Mouse (Mus musculus): ENCODE results near the gene Neu1. TPM values are rescaled to one million over a fixed set of nuclear protein-coding genes. Genes with fewer than 3 reads are reported as not detected.

The Neu1 gene
- polyA plus RNA-seq (2015; fragmentation: Nextera tagmentation; extraction: Ambion mirVana) = 18.1 and 19.2 TPM in 2 replicates

- Histone ChIP-seq H3K27ac (replicated peaks) (0 out of 2 replicates have a peak within 1 kb of the TSS, but pooled peaks have one; percentile 26), H3K36me3 (peaks cover 21% of the 10 kb centered on the region), H3K9ac (peak within 1 kb of the TSS; percentile 93), H3K9me3 (no peaks in the 10 kb centered on the region), H3K4me2 (peak within 1 kb of the TSS; percentile 97), H3K4me1 (peaks cover 16% of the 10 kb centered on the region), H3K4me3 (peak within 1 kb of the TSS; percentile 85), H3K27me3 (replicated peaks) (no peaks in the 10 kb centered on the region)
- WGBS = under 1% methylated on average over 38 of the region's 38 CpGs
- ATAC-seq (ENCODE audit: extremely low read depth, insufficient number of reproducible peaks, low FRiP score, low TSS enrichment) = peak; percentile 92
Measured at GRCm38 (mm10) chr17:34931061-34931734, at the start of gene Neu1. Gene Neu1 (plus strand): TSS chr17:34931253.

GRCm38 (mm10) chr17:34881683-34882310 lies 49.3 kb upstream of the Neu1 start, which contains the start of gene Gm20547:
Gene Gm20547 (minus strand): TSS chr17:34882042.
- no peaks in the 10 kb centered on the region for H3K9me3 ChIP-seq
- H3K4me3 ChIP-seq = 0 out of 2 replicates have a peak within 1 kb of the TSS, but pooled peaks have one; percentile 1
- no peak within 1 kb of the TSS for H3K27ac ChIP-seq (replicated peaks)
- no peaks in the 10 kb centered on the region for H3K36me3 ChIP-seq
- ATAC-seq (ENCODE audit: extremely low read depth, insufficient number of reproducible peaks, low FRiP score, low TSS enrichment) = no peak
- H3K4me1 ChIP-seq = peaks cover 19% of the 10 kb centered on the region; the same call in 1 of the 2 replicates
- H3K27me3 ChIP-seq (replicated peaks) = peaks cover 2% of the 10 kb centered on the region; the same call in 1 of the 2 replicates
- H3K4me2 ChIP-seq = peak within 1 kb of the TSS; percentile 47
- H3K9ac ChIP-seq = peak within 1 kb of the TSS; percentile 61
- 9% methylated on average over 15 of the region's 15 CpGs for WGBS

GRCm38 (mm10) chr17:34883332-34883731 lies 47.7 kb upstream of the Neu1 start:
- no peak for ATAC-seq (ENCODE audit: extremely low read depth, insufficient number of reproducible peaks, low FRiP score, low TSS enrichment)
- H3K4me1 ChIP-seq = peaks cover 19% of the 10 kb centered on the region; the same call in 1 of the 2 replicates
- H3K27me3 ChIP-seq (replicated peaks) = peaks cover 2% of the 10 kb centered on the region; the same call in 1 of the 2 replicates
- no peaks in the 10 kb centered on the region for H3K9me3 ChIP-seq
- no peak overlapping the region for H3K4me2 ChIP-seq
- no peak overlapping the region for H3K9ac ChIP-seq
- H3K4me3 ChIP-seq = no peak overlapping the region
- 56% methylated on average over 3 of the region's 3 CpGs for WGBS
- H3K27ac ChIP-seq (replicated peaks) = no peak overlapping the region
- H3K36me3 ChIP-seq = no peaks in the 10 kb centered on the region

GRCm38 (mm10) chr17:34884704-34885103 lies 46.3 kb upstream of the Neu1 start:
- H3K9me3 ChIP-seq = no peaks in the 10 kb centered on the region
- no peak overlapping the region for H3K9ac ChIP-seq
- no peak overlapping the region for H3K4me3 ChIP-seq
- ATAC-seq (ENCODE audit: extremely low read depth, insufficient number of reproducible peaks, low FRiP score, low TSS enrichment) = no peak
- WGBS = 75% methylated on average over 6 of the region's 6 CpGs
- peaks cover 2% of the 10 kb centered on the region; the same call in 1 of the 2 replicates for H3K27me3 ChIP-seq (replicated peaks)
- H3K36me3 ChIP-seq = no peaks in the 10 kb centered on the region
- no peak overlapping the region for H3K27ac ChIP-seq (replicated peaks)
- no peak overlapping the region for H3K4me2 ChIP-seq
- H3K4me1 ChIP-seq = peaks cover 13% of the 10 kb centered on the region; the same call in 1 of the 2 replicates

- no peak overlapping the region for H3K4me2 ChIP-seq
- H3K9me3 ChIP-seq = no peaks in the 10 kb centered on the region
- H3K4me1 ChIP-seq = peaks cover 13% of the 10 kb centered on the region; the same call in 1 of the 2 replicates
- no peaks in the 10 kb centered on the region for H3K36me3 ChIP-seq
- H3K4me3 ChIP-seq = no peak overlapping the region
- no peak overlapping the region for H3K27ac ChIP-seq (replicated peaks)
- H3K27me3 ChIP-seq (replicated peaks) = no peaks in the 10 kb centered on the region; the same call in 1 of the 2 replicates
- ATAC-seq (ENCODE audit: extremely low read depth, insufficient number of reproducible peaks, low FRiP score, low TSS enrichment) = no peak
- no peak overlapping the region; the same call in 1 of the 2 replicates for H3K9ac ChIP-seq
- WGBS = 73% methylated on average over 3 of the region's 3 CpGs
Measured at GRCm38 (mm10) chr17:34885615-34886014, 45.4 kb upstream of the Neu1 start.

- Histone ChIP-seq H3K4me3 (no peak overlapping the region), H3K27ac (replicated peaks) (no peak overlapping the region), H3K4me2 (no peak overlapping the region), H3K27me3 (replicated peaks) (no peaks in the 10 kb centered on the region), H3K9me3 (no peaks in the 10 kb centered on the region), H3K36me3 (no peaks in the 10 kb centered on the region), H3K4me1 (peaks cover 7% of the 10 kb centered on the region; the same call in 1 of the 2 replicates), H3K9ac (no peak overlapping the region)
- ATAC-seq (ENCODE audit: extremely low read depth, insufficient number of reproducible peaks, low FRiP score, low TSS enrichment) = no peak
- WGBS = 72% methylated on average over 5 of the region's 5 CpGs
Measured at GRCm38 (mm10) chr17:34887942-34888341, 43.1 kb upstream of the Neu1 start.

- Histone ChIP-seq H3K27me3 (replicated peaks) (no peaks in the 10 kb centered on the region), H3K9ac (no peak overlapping the region), H3K4me2 (no peak overlapping the region), H3K4me3 (no peak overlapping the region), H3K27ac (replicated peaks) (no peak overlapping the region), H3K4me1 (peaks cover 17% of the 10 kb centered on the region), H3K9me3 (no peaks in the 10 kb centered on the region), H3K36me3 (no peaks in the 10 kb centered on the region)
- ATAC-seq (ENCODE audit: extremely low read depth, insufficient number of reproducible peaks, low FRiP score, low TSS enrichment) = no peak
- 79% methylated on average over 12 of the region's 12 CpGs for WGBS
Measured at GRCm38 (mm10) chr17:34890074-34890743, 40.8 kb upstream of the Neu1 start.

- Histone ChIP-seq H3K9ac (no peak overlapping the region), H3K4me1 (peaks cover 22% of the 10 kb centered on the region), H3K36me3 (peaks cover 7% of the 10 kb centered on the region), H3K27ac (replicated peaks) (no peak overlapping the region), H3K4me3 (no peak overlapping the region), H3K4me2 (no peak overlapping the region), H3K27me3 (replicated peaks) (no peaks in the 10 kb centered on the region), H3K9me3 (no peaks in the 10 kb centered on the region)
- ATAC-seq (ENCODE audit: extremely low read depth, insufficient number of reproducible peaks, low FRiP score, low TSS enrichment) = no peak
- WGBS = 85% methylated on average over 2 of the region's 2 CpGs
Measured at GRCm38 (mm10) chr17:34891377-34891776, 39.7 kb upstream of the Neu1 start.

GRCm38 (mm10) chr17:34893072-34893824 lies 37.8 kb upstream of the Neu1 start:
- 73% methylated on average over 12 of the region's 12 CpGs for WGBS
- Histone ChIP-seq H3K4me2 (peak overlapping the region; percentile 93), H3K4me1 (peaks cover 38% of the 10 kb centered on the region), H3K27me3 (replicated peaks) (no peaks in the 10 kb centered on the region), H3K36me3 (peaks cover 9% of the 10 kb centered on the region), H3K4me3 (peak overlapping the region; percentile 93), H3K27ac (replicated peaks) (peak overlapping the region; percentile 88), H3K9me3 (no peaks in the 10 kb centered on the region), H3K9ac (peak overlapping the region; percentile 80)
- ATAC-seq (ENCODE audit: extremely low read depth, insufficient number of reproducible peaks, low FRiP score, low TSS enrichment) = no peak

GRCm38 (mm10) chr17:34894074-34894597 lies 36.9 kb upstream of the Neu1 start:
- Histone ChIP-seq H3K4me2 (peak overlapping the region; percentile 93), H3K27ac (replicated peaks) (peak overlapping the region; percentile 88), H3K4me1 (peaks cover 38% of the 10 kb centered on the region), H3K36me3 (peaks cover 9% of the 10 kb centered on the region), H3K4me3 (peak overlapping the region; percentile 93), H3K9ac (peak overlapping the region; percentile 93), H3K27me3 (replicated peaks) (no peaks in the 10 kb centered on the region), H3K9me3 (no peaks in the 10 kb centered on the region)
- WGBS = 1% methylated on average over 33 of the region's 51 CpGs
- peak; percentile 81 for ATAC-seq (ENCODE audit: extremely low read depth, insufficient number of reproducible peaks, low FRiP score, low TSS enrichment)
